Mouse (Mus musculus): ENCODE measurements around the gene Usp37.

DNA sequence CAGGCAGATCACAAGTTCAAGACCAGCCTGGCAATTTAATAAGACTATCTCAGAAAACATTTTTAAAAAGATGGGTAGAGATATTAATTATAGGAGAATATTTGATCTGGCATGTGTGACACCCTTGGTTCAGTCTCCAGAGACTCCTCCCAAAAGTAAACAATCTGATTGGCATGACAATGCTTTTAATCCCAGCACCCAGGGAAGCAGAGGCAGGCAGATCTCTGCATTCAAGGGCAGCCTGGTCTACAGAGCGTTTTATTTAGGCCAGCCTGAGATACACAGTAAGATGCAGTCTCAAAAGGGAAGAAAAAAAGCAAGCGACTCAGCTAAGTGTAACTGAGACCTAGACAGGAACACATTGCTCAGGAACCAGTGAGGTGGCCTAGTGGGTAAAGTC lies 36.3 kb downstream of the Usp37 start:
- TF ChIP-seq CTCF (IDR thresholded peaks at IDR 0.05; ENCODE audit: low read depth) (no peak), EP300 (IDR thresholded peaks at IDR 0.05; ENCODE audit: low read depth) (no peak)
